Mouse (Mus musculus): ENCODE measurements around the gene Sdk1.

GRCm38 (mm10) chr5:141295240-141295639, 54.0 kb downstream of the Sdk1 start:
- no peak for TF ChIP-seq POLR2A (IDR thresholded peaks at IDR 0.05; ENCODE audit: low read depth, low read length)
- no peak for TF ChIP-seq CTCF (IDR thresholded peaks at IDR 0.05; ENCODE audit: extremely low read depth, insufficient read length, insufficient replicate concordance, low read depth, low read length)

All from small intestine, adult 2 months (tissue).